Mouse (Mus musculus): ENCODE measurements around the gene Stat2. TPM values are rescaled to one million over a fixed set of nuclear protein-coding genes. Genes with fewer than 3 reads are reported as not detected.

The Stat2 gene
- polyA plus RNA-seq, 1 experiment from 2014 or later = 23.2 TPM

DNA sequence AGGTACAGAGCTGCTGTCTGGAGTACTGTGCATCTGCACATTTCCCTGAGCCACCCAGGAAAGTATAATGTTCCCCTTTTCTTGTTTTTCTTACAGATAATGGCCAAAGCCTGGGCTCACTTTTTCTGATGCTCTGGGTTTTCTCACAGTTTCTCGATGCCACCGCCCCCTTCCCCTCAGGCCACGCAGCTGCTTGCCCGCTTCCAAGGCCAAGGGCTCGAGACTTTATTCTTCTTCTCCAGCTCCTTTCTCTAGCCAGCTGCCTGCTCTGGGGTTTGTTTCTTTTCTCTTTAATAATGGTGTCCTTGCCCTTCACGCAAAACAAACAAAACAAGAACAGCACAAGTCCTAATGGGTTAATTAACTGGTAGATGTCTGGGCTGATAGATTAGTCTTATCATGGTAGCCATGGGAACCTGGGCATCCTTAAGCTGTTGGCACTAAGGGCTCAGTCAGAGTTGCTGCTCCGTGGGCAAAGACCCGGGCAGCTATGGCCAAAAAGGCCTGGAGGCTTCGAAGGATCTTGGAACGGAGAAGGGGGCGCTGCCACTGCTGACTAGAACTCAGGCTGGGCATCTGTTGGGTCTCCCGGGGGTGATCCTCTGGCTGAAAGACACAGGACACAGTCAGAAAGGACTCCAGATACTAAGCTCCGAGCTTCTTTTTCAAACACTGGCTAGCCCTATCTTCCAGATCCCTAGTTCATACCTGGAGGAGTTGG, 26.2 kb downstream of the Stat2 start:
- H3K27me3 ChIP-seq (replicated peaks; ENCODE audit: control insufficient read depth, insufficient read depth, low read length) = no peaks in the 10 kb centered on the region
- no peak overlapping the region for H3K4me2 ChIP-seq (replicated peaks; ENCODE audit: low read depth)
- TF ChIP-seq CTCF (IDR thresholded peaks at IDR 0.05; ENCODE audit: low read depth) = no peak
- ATAC-seq = no peak
- no peaks in the 10 kb centered on the region for H3K9me3 ChIP-seq (ENCODE audit: control insufficient read depth)
- H3K9ac ChIP-seq (ENCODE audit: low read depth, low read length) = no peak overlapping the region
- WGBS = 69% methylated on average over 13 of the region's 13 CpGs
- H3K27ac ChIP-seq (ENCODE audit: low read depth, low read length) = no peak overlapping the region
- H3K4me1 ChIP-seq (replicated peaks; ENCODE audit: control insufficient read depth, insufficient read depth, low read length) = no peaks in the 10 kb centered on the region
- peaks cover 15% of the 10 kb centered on the region for H3K36me3 ChIP-seq (ENCODE audit: control insufficient read depth, insufficient read depth)
- H3K4me3 ChIP-seq (ENCODE audit: low read depth, low read length) = no peak overlapping the region

DNA sequence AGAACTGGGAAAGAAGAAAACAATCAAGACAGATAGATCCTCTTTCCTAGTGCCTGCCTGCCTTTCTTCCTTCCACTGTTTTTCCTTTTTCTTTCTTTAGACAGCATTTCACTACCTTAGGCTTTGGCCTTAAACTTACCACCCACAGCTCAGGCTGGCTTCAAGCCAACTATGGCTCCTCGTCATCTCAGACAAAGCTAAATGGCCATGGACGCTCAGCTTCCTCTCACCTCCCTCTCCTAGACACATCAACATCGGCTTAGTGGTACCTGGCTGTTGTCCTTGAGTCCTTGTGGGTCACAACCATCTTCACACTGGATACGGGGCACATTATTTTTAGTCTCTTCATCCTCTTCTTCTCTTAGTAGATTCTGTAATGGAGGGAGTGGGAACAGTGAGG, 26.9 kb downstream of the Stat2 start:
- H3K4me2 ChIP-seq (replicated peaks; ENCODE audit: low read depth) = no peak overlapping the region
- H3K27ac ChIP-seq (ENCODE audit: low read depth, low read length) = no peak overlapping the region
- no peaks in the 10 kb centered on the region for H3K9me3 ChIP-seq (ENCODE audit: control insufficient read depth)
- H3K4me3 ChIP-seq (ENCODE audit: low read depth, low read length) = no peak overlapping the region
- peaks cover 8% of the 10 kb centered on the region for H3K36me3 ChIP-seq (ENCODE audit: control insufficient read depth, insufficient read depth)
- no peak overlapping the region for H3K9ac ChIP-seq (ENCODE audit: low read depth, low read length)
- ATAC-seq = no peak
- no peak for TF ChIP-seq CTCF (IDR thresholded peaks at IDR 0.05; ENCODE audit: low read depth)
- WGBS = 72% methylated on average over 4 of the region's 4 CpGs
- H3K27me3 ChIP-seq (replicated peaks; ENCODE audit: control insufficient read depth, insufficient read depth, low read length) = no peaks in the 10 kb centered on the region
- no peaks in the 10 kb centered on the region for H3K4me1 ChIP-seq (replicated peaks; ENCODE audit: control insufficient read depth, insufficient read depth, low read length)

DNA sequence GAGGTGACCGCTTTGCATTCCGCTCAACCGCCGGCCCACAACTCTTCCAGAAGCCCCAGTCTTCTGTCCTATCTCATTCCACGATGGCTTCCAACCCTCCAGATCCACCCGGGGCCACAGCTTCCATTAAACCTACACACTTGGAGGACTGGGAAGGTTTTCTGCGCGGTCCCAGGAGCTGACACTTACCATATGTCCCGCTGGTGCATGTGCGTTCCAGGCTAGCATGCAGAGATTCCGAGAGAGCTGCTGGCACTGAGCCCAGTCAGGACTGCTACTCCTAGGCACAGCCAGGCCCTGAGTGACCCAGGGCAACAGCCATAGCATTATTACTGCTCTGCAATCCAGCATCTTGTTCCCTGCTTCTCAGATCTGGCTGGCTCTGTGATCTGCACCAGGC, 27.3 kb downstream of the Stat2 start:
- no peak for TF ChIP-seq CTCF (IDR thresholded peaks at IDR 0.05; ENCODE audit: low read depth)
- Histone ChIP-seq H3K9me3 (ENCODE audit: control insufficient read depth) (no peaks in the 10 kb centered on the region), H3K9ac (ENCODE audit: low read depth, low read length) (no peak overlapping the region), H3K4me2 (replicated peaks; ENCODE audit: low read depth) (no peak overlapping the region), H3K36me3 (ENCODE audit: control insufficient read depth, insufficient read depth) (peaks cover 4% of the 10 kb centered on the region), H3K27ac (ENCODE audit: low read depth, low read length) (no peak overlapping the region), H3K27me3 (replicated peaks; ENCODE audit: control insufficient read depth, insufficient read depth, low read length) (no peaks in the 10 kb centered on the region), H3K4me1 (replicated peaks; ENCODE audit: control insufficient read depth, insufficient read depth, low read length) (no peaks in the 10 kb centered on the region), H3K4me3 (ENCODE audit: low read depth, low read length) (no peak overlapping the region)
- WGBS = 60% methylated on average over 11 of the region's 11 CpGs
- ATAC-seq = no peak

DNA sequence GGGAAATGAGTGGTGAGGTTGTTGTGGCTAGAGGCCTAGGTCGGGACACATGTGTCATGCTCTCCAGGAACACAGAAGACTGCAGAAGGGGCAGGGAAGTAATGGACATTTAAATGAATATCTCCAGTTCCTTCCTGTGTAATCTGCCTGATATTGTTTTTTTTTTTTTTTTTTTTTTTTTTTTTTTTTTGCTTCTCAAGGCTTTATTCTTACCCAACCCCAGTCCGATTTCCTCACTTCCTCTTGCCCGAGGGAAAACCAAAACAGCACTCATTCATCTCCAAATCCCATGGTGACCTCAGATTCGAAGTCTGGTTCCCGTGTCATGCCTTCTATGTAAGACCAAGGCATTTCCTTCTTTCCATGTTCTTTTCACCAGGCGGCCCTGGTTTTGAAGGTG, 27.9 kb downstream of the Stat2 start:
- WGBS = 75% methylated on average over 6 of the region's 6 CpGs
- Histone ChIP-seq H3K4me3 (ENCODE audit: low read depth, low read length) (no peak overlapping the region), H3K27ac (ENCODE audit: low read depth, low read length) (no peak overlapping the region), H3K36me3 (ENCODE audit: control insufficient read depth, insufficient read depth) (no peaks in the 10 kb centered on the region), H3K9ac (ENCODE audit: low read depth, low read length) (no peak overlapping the region), H3K4me2 (replicated peaks; ENCODE audit: low read depth) (no peak overlapping the region), H3K4me1 (replicated peaks; ENCODE audit: control insufficient read depth, insufficient read depth, low read length) (no peaks in the 10 kb centered on the region), H3K27me3 (replicated peaks; ENCODE audit: control insufficient read depth, insufficient read depth, low read length) (no peaks in the 10 kb centered on the region), H3K9me3 (ENCODE audit: control insufficient read depth) (no peaks in the 10 kb centered on the region)
- ATAC-seq = no peak
- TF ChIP-seq CTCF (IDR thresholded peaks at IDR 0.05; ENCODE audit: low read depth) = no peak

DNA sequence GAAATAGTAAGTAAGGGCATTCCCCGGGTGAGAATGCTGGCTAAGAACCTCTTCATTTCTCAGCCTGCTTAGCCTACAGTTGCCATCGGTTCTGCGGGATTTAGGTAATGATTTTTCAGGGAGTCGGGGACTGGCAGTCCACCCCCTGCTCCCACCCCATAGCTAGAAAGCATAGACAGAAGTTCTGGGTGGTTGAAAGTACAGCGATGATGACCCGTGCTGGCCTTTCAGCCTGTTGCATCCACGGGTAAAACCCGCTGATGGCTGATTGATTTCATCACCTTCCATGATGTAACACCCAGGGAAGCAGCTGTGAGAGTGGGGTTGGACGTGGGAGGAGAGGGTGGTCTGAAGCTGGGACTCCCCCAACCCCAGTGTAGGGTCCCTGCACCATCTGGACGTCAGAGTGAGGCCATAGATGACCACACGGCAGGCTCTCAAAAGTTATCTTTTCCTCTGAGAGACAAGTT, 28.4 kb downstream of the Stat2 start, which contains the start of gene Il23a:
TSS of gene Il23a (minus strand) at position 51 of the 470 bp plus-strand sequence.
- 79% methylated on average over 11 of the region's 11 CpGs for WGBS
- no peak for ATAC-seq
- H3K27me3 ChIP-seq (replicated peaks; ENCODE audit: control insufficient read depth, insufficient read depth, low read length) = no peaks in the 10 kb centered on the region
- no peak within 1 kb of the TSS for H3K9ac ChIP-seq (ENCODE audit: low read depth, low read length)
- H3K4me2 ChIP-seq (replicated peaks; ENCODE audit: low read depth) = no peak within 1 kb of the TSS
- H3K27ac ChIP-seq (ENCODE audit: low read depth, low read length) = no peak within 1 kb of the TSS
- no peak within 1 kb of the TSS for H3K4me3 ChIP-seq (ENCODE audit: low read depth, low read length)
- no peaks in the 10 kb centered on the region for H3K36me3 ChIP-seq (ENCODE audit: control insufficient read depth, insufficient read depth)
- no peaks in the 10 kb centered on the region for H3K9me3 ChIP-seq (ENCODE audit: control insufficient read depth)
- no peaks in the 10 kb centered on the region for H3K4me1 ChIP-seq (replicated peaks; ENCODE audit: control insufficient read depth, insufficient read depth, low read length)
- TF ChIP-seq CTCF (IDR thresholded peaks at IDR 0.05; ENCODE audit: low read depth) = no peak

DNA sequence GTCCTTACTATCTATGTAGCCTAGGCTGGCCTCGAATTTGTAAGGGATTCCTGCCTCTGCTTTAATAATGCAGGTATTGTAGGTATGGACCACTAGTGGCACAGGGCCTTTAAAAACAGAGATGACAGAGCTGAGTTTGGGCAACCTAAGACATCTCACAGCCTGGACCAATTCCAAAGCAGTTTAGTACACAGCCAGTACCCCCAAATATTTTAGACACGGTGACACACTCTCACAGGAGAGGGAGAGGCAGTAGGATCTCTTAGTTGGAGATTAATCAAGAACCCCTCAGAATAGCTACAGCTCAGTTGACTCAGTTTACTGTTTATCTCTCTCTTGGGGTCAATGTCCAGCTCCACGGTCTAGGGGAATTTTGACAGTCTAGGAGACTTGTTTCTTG, 32.0 kb downstream of the Stat2 start:
- no peak for TF ChIP-seq CTCF (IDR thresholded peaks at IDR 0.05; ENCODE audit: low read depth)
- Histone ChIP-seq H3K9me3 (ENCODE audit: control insufficient read depth) (no peaks in the 10 kb centered on the region), H3K27me3 (replicated peaks; ENCODE audit: control insufficient read depth, insufficient read depth, low read length) (no peaks in the 10 kb centered on the region), H3K9ac (ENCODE audit: low read depth, low read length) (peak overlapping the region; percentile 84), H3K27ac (ENCODE audit: low read depth, low read length) (peak overlapping the region; percentile 92; the same call in 1 of the 2 replicates), H3K4me3 (ENCODE audit: low read depth, low read length) (peak overlapping the region; percentile 65), H3K36me3 (ENCODE audit: control insufficient read depth, insufficient read depth) (no peaks in the 10 kb centered on the region), H3K4me2 (replicated peaks; ENCODE audit: low read depth) (peak overlapping the region; percentile 85), H3K4me1 (replicated peaks; ENCODE audit: control insufficient read depth, insufficient read depth, low read length) (0 out of 2 replicates have a peak, but pooled peaks cover 5% of the 10 kb centered on the region)
- 22% methylated on average over 3 of the region's 3 CpGs for WGBS
- ATAC-seq = no peak

Measured in intestine, postnatal 0 days (tissue).